Mouse (Mus musculus) C2C12 (cell line): ENCODE measurements around the gene Tdrd12.

Source experiments
- CEBPB ChIP-seq: IDR thresholded peaks from one replicate; pipeline ENCODE4 v1.6.1; 2011; ENCODE audit warnings: low read depth, mild to moderate bottlenecking, control low read depth, moderate library complexity
- CTCF ChIP-seq: IDR thresholded peaks from one replicate; pipeline ENCODE4 v1.5.1; 2011; ENCODE audit not compliant: control insufficient read depth, insufficient read depth, insufficient read length
- USF1 ChIP-seq: IDR thresholded peaks from one replicate; pipeline ENCODE4 v1.6.1; 2011; ENCODE audit warnings: low read depth, mild to moderate bottlenecking, control low read depth, moderate library complexity

DNA sequence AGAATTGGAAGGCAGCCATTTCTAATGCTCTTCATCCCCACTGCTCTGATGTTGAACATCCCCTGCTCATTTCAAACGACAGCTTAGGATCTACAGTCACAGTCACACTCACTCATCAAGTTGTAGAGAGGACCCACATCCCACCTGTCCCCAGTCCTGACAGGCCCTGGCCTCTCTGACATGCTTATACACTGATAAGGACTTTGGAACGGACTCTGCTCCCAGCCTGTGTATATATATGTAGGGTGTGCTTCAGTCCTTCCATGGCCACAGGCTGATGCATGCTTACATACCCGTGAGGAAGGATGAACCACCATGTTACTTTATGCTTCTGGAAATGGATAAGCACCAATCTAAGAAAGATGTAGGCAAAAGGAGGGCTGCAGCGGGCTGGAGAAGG is 76.6 kb downstream of the Tdrd12 start:
- TF ChIP-seq CTCF = no peak
- no peak for TF ChIP-seq USF1
- no peak for TF ChIP-seq CEBPB
